Mouse (Mus musculus): ENCODE measurements around the gene Ambp.
A peak's percentile ranks its signal among the peaks of the same experiment; 100 is the strongest.

Ambp gene

DNA sequence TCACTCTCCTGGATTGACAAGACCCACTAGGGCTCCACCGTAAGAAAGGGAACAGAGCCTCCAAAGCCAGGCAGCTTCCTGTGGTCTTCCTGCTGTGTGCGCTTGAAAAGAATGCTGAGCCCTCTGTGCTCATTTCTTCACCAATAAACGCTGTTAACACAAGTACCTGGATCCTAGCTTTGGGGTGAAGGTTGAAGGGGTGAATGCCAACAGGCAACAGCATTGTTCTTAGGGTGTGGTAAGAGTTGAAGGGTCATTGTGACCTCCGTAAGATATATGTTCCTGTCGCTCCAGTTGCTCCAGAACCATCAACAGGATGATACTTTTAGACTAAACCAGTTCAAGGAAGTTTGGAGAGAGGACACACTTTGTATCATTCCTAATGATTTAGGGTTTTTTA is at the start of gene Ambp:
Ambp (minus strand) TSS at position 101 of the 400 bp plus-strand sequence.
- no peak for DNase-seq

DNA sequence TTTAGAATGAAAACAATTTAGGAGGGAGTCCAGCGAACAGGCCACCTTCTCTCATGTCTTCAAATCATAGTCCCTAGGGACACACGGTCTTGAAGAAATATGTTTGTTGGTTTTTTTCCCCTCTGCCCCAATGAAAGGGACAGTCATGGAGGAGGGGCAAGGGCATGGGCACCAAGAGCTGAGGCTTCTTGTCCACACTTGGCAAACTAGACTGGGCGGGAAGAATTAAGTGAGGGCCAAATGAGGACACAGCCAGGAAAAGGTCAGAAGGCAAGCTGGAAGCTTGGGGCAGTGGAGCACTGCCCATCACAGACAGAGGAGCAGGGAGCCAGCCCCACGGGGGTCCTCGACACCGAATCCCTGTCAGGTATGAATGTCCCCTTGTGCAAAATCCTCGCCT is 49.3 kb upstream of the Ambp start:
- DNase-seq = no peak

DNA sequence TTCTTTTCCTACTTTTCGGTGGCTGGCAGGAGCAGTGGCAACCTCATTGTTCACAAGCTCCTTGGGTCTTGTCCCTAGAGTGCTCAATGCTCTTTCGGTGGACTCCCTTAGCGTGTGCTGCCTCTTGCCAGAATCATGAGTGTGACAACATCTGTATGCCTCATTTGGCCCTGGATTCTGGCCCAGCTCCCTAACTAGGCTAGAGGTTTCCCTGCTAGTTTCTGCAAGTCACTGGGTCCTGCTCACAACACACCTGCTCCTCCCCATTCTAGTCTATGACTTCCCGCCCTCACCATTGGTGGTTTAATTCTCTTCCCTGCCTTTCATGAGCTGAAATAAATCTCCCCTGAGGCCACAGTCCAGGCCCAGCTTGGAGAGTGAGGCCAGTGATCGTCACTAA is 44.8 kb upstream of the Ambp start:
- no peak for DNase-seq

DNA sequence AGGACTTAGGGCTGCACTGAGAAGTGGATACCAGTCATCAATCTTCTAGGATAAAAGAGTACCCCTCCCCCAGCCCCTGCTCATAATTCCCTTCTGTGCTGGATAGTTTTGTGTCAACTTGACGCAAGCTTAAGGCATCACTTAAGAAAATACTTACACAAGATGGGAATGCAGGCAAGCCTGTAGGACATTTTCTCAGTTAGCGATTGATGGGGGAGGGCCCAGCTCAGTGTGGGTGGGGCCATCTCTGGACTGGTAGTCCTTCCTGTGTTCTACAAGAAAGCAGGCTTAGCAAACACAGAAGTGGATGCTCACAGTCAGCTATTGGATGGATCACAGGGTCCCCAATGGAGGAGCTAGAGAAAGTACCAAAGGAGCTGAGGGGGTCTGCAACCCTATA is 39.8 kb upstream of the Ambp start:
- DNase-seq = no peak

DNA sequence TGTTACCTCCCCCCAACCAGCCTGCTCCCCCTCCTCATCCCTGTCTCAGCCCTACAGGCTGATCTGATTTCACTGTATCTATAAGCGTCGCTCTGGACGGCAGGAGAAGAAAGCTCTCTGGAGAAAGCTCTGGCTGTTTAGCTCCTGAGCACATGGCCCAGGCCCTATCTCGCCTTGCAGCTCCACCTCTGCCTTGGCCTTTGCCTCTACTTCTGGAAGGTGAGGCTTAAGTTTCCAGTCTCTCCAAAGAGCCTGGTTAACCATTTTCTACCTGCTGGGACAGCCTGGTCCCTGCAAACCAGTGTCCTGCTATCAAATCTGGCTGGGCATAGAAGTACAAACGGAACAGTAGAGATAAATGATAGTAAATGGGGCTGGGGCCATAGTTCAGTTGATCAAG is 37.0 kb upstream of the Ambp start:
- no peak for DNase-seq

DNA sequence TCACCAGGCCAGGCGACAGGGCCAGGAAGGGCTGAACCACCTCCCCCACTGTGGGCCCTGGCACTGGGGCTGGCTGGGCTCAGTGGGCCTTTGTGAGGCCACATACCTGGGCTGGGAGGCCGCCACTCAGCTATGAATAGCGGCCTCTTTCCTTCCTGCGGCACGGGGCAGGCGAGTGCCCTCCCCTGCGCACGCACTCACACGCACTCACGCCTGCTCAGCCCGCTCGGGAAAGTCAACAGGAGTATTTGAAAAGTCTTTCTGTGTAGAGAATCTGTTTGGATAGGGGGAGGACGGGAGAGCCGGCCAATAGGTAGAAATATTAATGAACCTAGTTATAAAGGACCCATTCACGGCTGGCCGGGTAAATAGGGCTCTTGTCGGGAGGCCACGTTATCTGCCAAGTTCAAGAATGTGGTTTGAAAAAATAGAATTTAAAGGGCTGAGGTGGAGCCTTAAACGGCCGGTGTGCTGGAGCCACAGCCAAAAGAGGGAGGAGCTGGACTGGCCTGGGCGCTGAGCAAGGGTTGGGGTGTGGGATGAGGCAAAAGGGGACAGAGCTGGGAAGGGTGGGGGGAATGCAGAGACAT is 31.8 kb upstream of the Ambp start:
- DNase-seq = peak; percentile 34

DNA sequence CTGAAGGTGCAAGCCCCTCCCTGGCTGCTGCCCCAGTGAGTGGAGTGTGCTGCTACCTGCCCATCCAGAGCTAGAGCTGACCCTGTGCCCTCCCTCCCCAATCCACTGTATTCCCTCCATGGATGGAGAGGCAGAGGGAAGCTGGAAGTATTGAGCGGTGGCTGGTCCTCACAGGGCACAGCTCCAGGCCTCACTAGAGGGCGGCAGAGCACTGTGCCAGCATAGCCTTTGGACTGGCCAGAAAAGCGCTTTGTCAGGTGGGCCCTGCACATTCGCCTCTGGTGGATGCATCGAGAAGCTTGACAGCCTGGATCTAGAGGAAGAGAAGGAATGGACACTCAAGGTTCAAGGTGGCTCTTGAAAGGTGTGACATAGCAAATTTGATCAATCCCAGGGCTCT is 27.0 kb upstream of the Ambp start:
- DNase-seq = peak; percentile 52

DNA sequence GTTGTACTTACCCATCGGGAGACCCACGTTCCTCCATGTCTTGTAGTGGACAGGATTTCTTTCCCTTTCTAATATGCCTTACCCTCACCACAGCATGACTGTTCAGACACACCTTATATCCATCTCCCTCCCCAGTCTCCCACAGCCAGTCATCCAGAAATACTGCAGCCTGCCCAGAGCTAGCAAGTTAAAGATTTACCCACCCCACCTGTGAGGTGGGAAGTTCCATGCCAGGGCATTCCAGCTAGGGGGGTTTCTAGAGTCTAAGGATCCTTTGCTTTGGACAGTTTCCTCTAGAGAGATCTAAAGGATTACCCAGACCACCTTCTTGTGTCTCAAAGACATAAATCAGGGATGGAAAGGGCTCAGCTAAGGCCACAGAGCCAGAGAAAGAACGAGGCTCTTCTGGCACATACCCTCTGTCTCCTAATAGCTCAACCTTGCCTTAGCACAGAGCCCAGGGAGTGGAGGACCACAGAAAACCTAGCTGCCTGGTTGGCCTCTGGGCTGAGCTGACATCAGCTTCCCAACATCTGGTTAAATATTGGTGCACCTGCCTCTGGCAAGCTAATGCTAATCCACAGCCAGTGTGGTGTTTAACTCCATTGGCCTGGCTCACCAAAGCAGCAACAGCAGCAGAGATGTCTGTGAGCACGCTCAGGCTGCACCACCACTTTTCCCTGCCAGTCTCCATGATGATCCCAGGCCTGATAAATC is 17.5 kb upstream of the Ambp start, which contains the start of gene Kif12:
Kif12 (minus strand) TSS at position 163 of the 717 bp plus-strand sequence.
- DNase-seq = peak; percentile 36

DNA sequence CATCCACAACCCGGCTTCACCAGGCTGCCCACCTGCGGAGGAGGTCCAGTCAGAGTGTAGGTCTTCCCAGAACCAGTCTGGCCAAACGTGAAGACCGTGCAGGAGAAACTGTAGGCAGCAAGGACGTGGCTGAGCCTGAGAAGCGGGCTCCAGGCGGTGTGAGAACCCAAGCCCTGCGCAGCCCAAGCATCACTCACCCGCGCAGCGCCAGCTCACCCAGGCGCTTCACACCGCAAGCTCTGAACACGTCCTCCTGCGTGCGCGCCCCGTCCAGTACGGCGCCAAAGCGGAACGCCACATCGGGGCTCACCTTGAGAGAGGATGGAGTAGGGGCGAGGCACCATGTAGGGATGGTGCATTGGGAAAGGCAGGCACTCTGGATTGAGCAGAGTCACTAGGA is 16.5 kb upstream of the Ambp start:
- no peak for DNase-seq

DNA sequence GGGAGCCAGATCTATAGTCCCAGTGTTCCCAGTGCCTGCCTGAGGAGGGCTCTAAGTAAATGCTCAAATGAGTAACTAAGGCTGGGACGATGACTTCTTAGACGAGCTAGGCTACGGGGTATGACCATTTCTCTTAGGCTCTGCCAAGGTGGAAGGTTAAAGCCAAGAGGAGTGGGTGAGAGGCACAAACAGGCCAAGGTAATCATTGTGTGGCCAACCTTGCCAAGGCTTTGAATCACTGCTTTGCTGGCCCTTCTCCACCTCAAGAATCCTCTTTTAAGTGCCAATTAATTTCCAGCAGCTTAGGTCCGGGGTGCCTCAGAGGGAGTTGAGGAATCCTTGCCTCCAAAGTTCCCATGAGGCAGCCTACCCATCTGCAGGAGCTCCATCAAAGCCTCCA is 15.5 kb upstream of the Ambp start:
- no peak for DNase-seq

DNA sequence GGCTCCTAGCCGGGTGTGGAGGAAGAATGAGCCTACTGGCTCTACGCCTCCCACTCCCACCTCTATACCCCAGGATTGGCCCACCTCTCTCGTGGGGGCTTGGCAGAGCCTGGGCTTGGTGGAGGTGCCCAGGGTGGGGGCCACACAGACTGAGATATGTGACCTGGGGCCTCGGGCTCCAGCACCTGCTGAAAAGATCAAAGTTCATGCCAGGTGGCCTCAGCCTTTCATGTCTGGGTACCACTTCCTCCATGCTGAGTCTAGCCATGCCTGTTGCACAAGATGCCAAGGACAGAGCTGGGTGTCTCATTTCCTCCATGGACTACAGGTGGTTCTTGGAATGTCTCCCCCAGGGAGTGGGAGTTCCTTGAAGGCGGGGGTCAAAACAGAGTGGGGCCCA is 11.7 kb upstream of the Ambp start:
- no peak for DNase-seq

DNA sequence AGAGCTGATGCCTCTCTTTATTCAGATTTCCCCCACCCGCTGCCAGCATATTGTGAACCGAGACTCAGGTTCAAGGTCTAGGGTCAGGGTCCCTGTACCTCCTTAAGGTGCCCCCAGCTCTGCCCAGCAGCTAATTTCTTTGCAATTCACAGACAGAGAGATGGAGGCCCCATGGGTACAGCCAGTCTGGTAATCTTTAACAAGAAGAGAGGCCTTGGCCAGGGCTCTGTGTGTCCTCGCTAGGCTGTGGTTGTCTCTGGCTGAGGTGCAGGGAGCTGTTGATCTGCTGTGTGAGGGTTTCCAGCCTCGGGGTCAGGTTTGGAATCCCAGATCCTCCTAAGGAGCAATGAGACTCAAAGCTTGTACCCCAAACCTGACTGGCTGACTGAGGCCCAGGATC is 11.0 kb upstream of the Ambp start:
- no peak for DNase-seq

DNA sequence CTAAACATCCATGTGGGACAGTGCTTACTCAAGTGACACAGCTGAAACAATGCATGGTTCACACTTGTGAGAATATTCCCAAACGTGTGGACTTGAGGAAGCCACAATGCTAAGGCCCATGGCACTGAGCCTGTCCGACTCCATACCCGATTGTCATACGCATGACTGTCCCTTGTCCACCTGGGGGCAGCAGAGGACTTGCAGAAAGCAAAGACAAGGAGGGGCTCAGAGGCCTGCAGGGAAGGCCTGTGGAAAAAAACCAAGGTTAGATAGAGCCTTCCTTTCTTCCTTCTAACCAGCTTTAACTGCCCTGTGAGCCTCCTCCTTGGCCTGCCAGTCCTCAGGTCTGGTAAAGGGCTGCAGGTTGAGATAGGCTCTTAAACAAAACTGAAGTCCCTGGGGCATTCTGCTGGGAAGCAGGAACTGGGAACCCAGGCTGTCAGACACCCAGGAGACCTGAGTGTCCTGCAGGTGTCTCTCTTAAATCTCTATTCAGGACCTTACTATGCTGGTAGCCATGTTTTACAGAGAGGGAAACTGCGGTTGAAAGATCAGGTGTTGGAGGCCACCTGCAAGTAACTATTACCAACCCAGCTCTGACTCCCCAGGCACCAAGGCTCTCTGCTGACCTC is 4.5 kb upstream of the Ambp start:
- DNase-seq = peak; percentile 83

DNA sequence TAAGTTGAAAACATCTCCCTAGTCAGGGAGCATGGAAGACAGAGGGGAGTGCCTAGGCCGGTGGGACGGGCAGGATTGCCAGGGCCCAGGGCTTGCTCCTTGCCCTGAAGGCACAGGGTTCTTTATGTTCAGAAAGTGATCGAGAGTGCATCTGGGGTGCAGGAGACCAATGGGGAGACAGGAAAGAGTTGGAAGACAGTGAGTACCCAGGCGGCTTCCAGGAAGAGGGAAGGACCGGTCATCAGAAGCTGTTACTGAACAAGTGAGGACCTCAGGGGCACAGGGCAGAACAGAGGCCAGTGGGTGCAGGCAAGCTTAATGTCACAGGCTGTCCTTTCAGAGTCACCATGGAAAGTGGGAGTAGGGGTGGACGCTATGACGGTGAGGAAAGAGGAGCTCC is 3.6 kb upstream of the Ambp start:
- no peak for DNase-seq

DNA sequence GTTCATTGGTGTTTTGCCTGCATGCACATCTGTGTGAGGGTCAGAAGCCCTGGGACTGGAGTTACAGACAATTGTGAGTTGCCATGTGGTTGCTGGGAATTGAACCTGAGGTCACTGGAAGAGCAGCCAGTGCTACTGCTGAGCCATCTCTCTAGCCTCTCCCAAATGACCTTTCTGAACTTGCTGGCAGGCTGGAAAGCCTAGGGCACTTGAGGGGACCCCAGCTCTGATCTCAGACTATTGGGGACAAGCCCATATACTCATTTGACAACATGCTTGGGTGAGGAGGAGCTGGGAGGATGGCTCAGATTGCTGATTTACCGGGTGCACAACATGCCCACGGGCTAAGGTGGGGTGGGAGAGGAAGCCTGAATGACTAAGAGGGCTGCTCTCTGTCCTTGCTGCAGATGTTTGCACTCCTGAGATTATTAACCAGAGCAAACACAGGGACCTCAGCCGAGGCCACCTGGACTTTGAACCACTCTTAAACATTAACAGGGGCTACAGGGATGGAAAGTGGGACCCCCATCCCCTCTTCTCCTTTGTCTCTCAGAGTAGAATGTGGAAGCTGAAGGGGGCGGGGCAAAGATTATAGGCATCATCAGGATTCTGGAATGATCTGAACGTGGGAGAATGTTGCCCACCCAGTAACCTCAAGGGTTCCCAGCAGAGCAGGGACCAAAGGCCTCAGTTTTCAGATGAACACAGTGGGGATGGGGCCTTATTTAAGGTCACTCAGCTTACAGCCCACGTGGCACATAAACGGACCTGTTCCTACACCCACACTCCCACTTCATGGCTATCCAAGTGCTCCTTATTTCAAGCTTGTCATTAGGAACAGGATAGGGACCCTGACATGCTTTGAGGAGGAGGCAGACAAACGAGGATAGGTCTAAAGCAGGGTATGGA is 2.4 kb upstream of the Ambp start:
- peak; percentile 39 for DNase-seq

DNA sequence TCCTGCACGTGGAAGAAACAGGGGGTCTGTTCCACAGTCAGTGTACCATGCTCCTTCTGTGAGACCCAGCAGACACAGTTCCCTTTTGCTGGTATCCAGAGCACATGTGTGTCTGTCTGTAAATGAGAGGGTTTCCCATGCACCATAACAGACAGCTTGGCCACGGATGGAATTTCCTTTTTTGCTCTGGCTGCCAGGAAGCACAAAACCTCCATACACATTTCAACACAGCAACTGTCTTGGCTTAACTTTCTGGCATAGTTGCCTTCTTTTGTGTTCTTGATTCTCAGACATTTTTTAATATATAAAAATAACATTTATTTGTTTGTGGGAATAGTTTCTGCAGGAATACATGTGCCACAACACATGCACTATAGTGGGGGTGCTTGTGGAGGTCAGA is 997 bp upstream of the Ambp start:
- DNase-seq = no peak

DNA sequence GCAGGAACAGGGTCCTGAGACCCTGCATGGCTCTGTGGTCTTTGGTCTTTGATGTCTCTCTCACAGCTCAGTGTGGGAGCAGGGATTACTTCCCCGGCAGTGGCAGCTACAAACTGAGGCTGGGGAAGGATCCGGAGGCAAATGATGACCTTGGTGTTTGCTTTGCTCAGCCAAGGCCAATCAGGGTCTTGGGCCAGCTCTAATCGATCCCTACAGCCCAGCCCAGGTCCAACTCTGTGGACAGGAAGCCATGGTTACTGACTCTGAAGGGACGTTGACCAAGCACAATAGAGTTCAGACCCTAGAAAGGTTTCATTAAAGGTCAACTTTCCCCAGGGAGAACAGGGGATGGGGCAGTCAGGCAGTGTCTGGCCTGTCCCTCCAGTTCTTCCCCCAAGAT is 571 bp downstream of the Ambp start:
- peak; percentile 48 for DNase-seq

DNA sequence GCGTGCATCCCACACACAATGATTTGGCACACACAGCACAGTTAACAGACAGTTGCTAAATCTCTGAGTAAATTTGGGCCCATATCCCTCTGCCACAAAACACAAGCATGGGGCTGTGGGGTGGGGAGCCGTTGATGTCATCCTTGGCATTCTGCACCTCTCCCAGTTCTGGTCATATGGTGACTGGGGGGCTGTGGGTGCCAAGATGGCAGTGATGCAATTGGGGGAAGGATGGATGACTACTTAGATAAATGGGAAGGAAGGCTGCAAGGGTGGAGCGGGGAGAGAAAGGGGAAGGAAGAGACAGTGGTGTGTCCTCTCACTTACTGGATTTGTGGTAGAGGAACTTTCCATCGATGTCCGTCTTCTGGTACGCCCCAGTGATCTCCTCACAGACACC is 3.5 kb downstream of the Ambp start:
- no peak for DNase-seq

DNA sequence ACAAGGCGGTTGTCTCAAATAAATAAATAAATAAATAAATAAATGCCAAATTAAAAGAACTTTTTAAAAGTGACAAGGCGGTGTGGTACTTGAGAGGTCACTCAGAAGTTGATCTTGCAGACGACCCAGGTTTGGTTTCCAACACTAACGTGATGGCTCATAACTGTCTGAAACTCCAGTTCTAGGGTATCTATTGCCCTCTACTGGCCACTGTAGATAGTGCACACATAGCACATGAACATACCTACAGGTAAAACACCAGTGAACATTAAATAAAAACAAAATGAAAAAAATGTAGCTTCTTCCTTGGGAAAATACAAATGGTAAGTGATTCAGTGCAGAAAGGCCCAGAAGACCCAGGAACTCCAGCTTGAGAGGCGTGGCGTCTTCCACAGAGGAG is 7.3 kb downstream of the Ambp start:
- DNase-seq = no peak

DNA sequence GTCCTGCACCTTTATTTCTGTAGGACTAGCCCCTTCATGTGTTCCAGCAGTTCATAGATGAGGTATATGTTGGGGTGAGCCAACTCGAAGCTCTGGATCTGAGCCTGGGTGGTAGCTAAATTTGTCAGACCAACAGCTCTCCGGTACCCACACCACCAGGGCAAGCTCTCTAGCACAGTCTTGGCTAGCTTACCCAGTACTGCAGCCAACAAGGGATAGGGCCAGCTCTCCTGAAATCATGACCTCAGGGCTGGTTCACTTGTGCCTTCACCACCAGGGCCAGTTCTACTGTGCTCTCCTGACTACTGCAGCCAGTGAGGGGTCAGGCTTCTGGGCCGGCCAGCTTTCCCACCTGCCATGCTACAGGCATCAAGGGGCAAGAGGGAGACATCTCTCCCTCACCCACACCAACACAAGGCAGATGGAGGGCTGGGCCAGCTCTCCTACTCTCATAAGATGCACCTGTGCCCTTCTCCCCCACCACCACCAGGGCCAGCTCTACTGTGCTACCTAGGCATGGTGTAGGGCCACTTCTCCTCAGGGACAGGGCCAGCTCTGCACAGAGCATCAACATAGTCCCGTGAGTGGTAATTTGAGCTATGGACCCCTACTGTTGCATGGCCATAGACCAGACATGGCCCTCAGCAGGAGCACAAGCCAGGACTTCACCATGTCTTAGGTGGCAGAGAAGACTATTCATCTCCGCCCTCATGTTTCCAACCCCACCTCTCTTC is 24.5 kb downstream of the Ambp start:
- DNase-seq = no peak

DNA sequence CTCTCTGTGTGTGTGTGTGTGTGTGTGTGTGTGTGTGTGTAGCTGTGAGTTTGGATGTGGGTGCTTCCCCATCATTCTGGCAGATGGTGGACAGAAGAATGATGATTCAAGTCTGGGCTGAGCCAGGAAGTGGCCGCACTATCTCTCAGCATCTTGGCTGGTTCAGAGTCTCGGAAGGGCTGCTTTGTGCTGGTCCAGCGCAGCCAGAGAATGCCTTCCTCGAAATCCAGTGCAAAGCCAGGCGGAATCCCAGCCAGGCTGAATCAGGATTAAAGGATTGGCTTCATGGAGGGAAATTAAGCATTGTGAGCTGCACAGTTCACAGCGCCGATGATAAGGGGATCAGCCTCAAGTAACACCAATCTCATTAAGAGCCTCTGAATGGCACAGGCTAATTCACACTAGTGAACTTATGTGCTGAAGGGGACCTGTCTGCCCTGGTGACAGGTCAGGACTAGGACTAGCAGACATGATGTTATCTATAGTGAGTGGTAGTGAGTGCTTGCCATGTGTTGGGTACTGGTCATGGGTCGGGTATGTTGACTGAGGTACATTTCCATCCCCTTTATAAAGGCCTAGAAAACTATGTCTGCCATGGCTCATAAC is 29.6 kb downstream of the Ambp start:
- DNase-seq = no peak

Measured in liver (tissue).